ENCODE assay signal across 18 mouse cellular contexts in the genomic region with DNA sequence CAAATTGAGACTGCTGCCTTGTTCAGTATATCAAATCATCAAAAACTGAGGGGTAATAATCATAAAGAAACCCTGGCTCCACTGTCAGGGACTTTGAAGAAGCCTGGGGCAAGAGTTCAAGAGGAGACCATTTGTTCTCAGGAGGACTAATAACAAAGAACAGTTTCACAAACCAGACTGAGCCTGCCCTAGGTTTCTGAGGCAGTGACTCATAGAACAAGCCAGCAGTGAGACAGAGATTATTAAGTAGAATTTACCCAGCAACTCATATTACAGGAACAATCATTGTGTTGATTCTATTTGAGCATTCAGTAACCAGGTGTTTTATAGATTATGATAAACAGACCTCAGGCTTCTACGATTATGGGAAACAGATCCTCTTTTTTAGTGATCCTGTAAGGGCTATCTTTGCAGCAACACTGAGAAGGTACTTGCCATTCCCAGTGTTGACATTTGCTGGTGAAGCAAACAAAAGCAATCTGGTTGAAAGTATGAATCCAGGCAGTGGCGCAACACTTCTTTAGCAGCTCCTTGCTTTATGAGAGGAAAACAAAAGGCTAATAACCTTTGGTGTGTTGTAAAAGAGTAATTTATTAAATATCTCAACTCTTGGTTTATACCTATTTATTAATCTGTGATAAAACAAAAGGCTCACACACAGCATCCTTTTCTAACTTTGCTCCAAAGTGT.
DNase-seq lines count a peak whose midpoint lies in the region; ATAC-seq and TF ChIP-seq lines count a peak whose summit lies in the region.
"Had no signal": no experiment of that assay in that cellular context is flagged by ENCODE, and none has a peak within 500 bp of the region (broad histone marks: within the 10 kb centered on the region; RNA-seq: fewer than 3 reads in every experiment).

No protein-coding gene starts in this region.

- no peak for ATAC-seq in liver, embryonic 12.5 days
- ATAC-seq: hindbrain, postnatal 0 days had no signal

- no peaks in the 10 kb centered on the region for H3K36me3 ChIP-seq in liver, adult 2 months (ENCODE audit: control insufficient read depth, insufficient read depth, low read length)
- H3K36me3 ChIP-seq in liver, embryonic 12.5 days: no peaks in the 10 kb centered on the region
- H3K36me3 ChIP-seq in small intestine, adult 2 months (ENCODE audit: control insufficient read depth, insufficient read depth, low read length): no peaks in the 10 kb centered on the region
- H3K36me3 ChIP-seq: liver, embryonic 15.5 days had no signal

- no peak overlapping the region for H3K4me3 ChIP-seq in liver, adult 2 months (ENCODE audit: insufficient read depth, low read depth, low read length)
- no peak overlapping the region for H3K4me3 ChIP-seq in liver, embryonic 12.5 days
- H3K4me3 ChIP-seq in small intestine, adult 2 months (ENCODE audit: low read depth, low read length): no peak overlapping the region
- H3K4me3 ChIP-seq: erythroblast, embryonic 14.5 days; liver, embryonic 15.5 days had no signal

- H3K9me3 ChIP-seq in liver, embryonic 12.5 days (replicated peaks): no peaks in the 10 kb centered on the region
- H3K9me3 ChIP-seq: liver, embryonic 15.5 days had no signal

- no peaks in the 10 kb centered on the region for H3K27me3 ChIP-seq in liver, adult 2 months (ENCODE audit: control insufficient read depth, insufficient read depth, low read length)
- H3K27me3 ChIP-seq in liver, embryonic 12.5 days (replicated peaks): no peaks in the 10 kb centered on the region
- H3K27me3 ChIP-seq in small intestine, adult 2 months (ENCODE audit: control insufficient read depth, insufficient read depth, low read length): no peaks in the 10 kb centered on the region
- H3K27me3 ChIP-seq: liver, embryonic 15.5 days had no signal

- no peaks in the 10 kb centered on the region for H3K79me2 ChIP-seq in liver, adult 2 months (ENCODE audit: control insufficient read depth, insufficient read depth, low read length)

- no peak overlapping the region for H3K4me2 ChIP-seq in liver, embryonic 12.5 days
- H3K4me2 ChIP-seq: liver, embryonic 15.5 days; midbrain, embryonic 11.5 days had no signal

- H3K27ac ChIP-seq in liver, adult 2 months (replicated peaks; ENCODE audit: insufficient read depth, low read depth, low read length): no peak overlapping the region
- H3K27ac ChIP-seq in liver, embryonic 12.5 days: no peak overlapping the region
- peak overlapping the region; percentile 83; the same call in 1 of the 2 replicates for H3K27ac ChIP-seq in small intestine, adult 2 months (ENCODE audit: insufficient read depth, low read depth, low read length)
- H3K27ac ChIP-seq: hindbrain, postnatal 0 days; liver, embryonic 15.5 days had no signal

- no peak for TF ChIP-seq CTCF in liver, adult 2 months (IDR thresholded peaks at IDR 0.05; ENCODE audit: low read depth, low read length)
- TF ChIP-seq CTCF in small intestine, adult 2 months (IDR thresholded peaks at IDR 0.05; ENCODE audit: extremely low read depth, insufficient read length, insufficient replicate concordance, low read depth, low read length): no peak

- no peak for TF ChIP-seq POLR2A in liver, adult 2 months (IDR thresholded peaks at IDR 0.05; ENCODE audit: extremely low read depth, insufficient read depth, low read length)
- TF ChIP-seq POLR2A in small intestine, adult 2 months (IDR thresholded peaks at IDR 0.05; ENCODE audit: low read depth, low read length): no peak

- peaks cover 2% of the 10 kb centered on the region; the same call in 1 of the 2 replicates for H3K4me1 ChIP-seq in liver, adult 2 months (ENCODE audit: control insufficient read depth, insufficient read depth, low read length)
- H3K4me1 ChIP-seq in liver, embryonic 12.5 days: no peaks in the 10 kb centered on the region
- H3K4me1 ChIP-seq in small intestine, adult 2 months (ENCODE audit: control insufficient read depth, insufficient read depth, insufficient read length, low read length): peaks cover 3% of the 10 kb centered on the region; the same call in 1 of the 2 replicates
- H3K4me1 ChIP-seq: liver, embryonic 15.5 days had no signal

- peak; percentile 14 for DNase-seq in liver, adult 2 months (ENCODE audit: extremely low read depth, low read depth, low spot score)
- DNase-seq in Muller cell, postnatal 12 days (ENCODE audit: inconsistent ontology term): peak; percentile 58
- DNase-seq in fat pad, adult 2 months (ENCODE audit: extremely low read depth, low read depth, low spot score): peak; percentile 95
- DNase-seq in spleen, postnatal 14 days (ENCODE audit: low spot score in 2 of 2): no peak
- DNase-seq in frontal cortex, postnatal 14 days (ENCODE audit: low spot score in 2 of 2): no peak
- DNase-seq in neural tube, embryonic 10.5 days (ENCODE audit: extremely low spot score, low spot score): no peak
- DNase-seq: cerebellum, postnatal 10 days; heart, adult 18-20 months; heart, postnatal 10 days; kidney, postnatal 14 days; retina, postnatal 1 day; thymus, postnatal 4 days had no signal

- H3K9ac ChIP-seq in liver, adult 2 months (ENCODE audit: low read depth, low read length): no peak overlapping the region
- H3K9ac ChIP-seq in liver, embryonic 12.5 days: no peak overlapping the region
- H3K9ac ChIP-seq: liver, embryonic 15.5 days had no signal

- 35% methylated on average over 2 of the region's 2 CpGs for WGBS in liver, adult 2 months
- WGBS in liver, embryonic 12.5 days (ENCODE audit: insufficient replicate concordance): 65% methylated on average over 2 of the region's 2 CpGs
- 22% methylated on average over 2 of the region's 2 CpGs for WGBS in small intestine, adult 2 months

Comparison
In these comparisons a context has a peak if more than half of its experiments do, and no peak if none do; other contexts are left out.
1. DNase-seq: peak in liver, adult 2 months (single experiment), Muller cell, postnatal 12 days (single experiment) and fat pad, adult 2 months (single experiment); none in spleen, postnatal 14 days (0 of 2), frontal cortex, postnatal 14 days (0 of 2) and neural tube, embryonic 10.5 days (single experiment).